Comparison of ENCODE assay signal across 8 mouse cellular contexts in genomic region chr11:106215450-106215859, GRCm38 (mm10). TPM values are rescaled to one million over a fixed set of nuclear protein-coding genes. Genes with fewer than 3 reads are reported as not detected.
DNase-seq lines count a peak whose midpoint lies in the region; ATAC-seq and TF ChIP-seq lines count a peak whose summit lies in the region.

No protein-coding gene starts in this region.

- H3K79me3 ChIP-seq in C2C12 (ENCODE audit: low read depth) = peaks cover 72% of the 10 kb centered on the region

- DNase-seq in cerebellum, adult 9-10 months = peak; percentile 45
- no peak for DNase-seq in forebrain, embryonic 14.5 days (ENCODE audit: low spot score)
- no peak for DNase-seq in retina, postnatal 1 day
- no peak for DNase-seq in left cerebral cortex, adult 8-10 months (ENCODE audit: low spot score in 2 of 2)
- DNase-seq in kidney, adult 9 months = no peak

- peak overlapping the region; percentile 72 for H3ac ChIP-seq in C2C12 (ENCODE audit: control insufficient read depth, insufficient read length, low read depth)

- WGBS in forebrain, embryonic 14.5 days = 31% methylated on average over 7 of the region's 7 CpGs
- 12% methylated on average over 7 of the region's 7 CpGs for WGBS in liver, embryonic 15.5 days (ENCODE audit: insufficient replicate concordance)

- H3K27ac ChIP-seq in forebrain, embryonic 14.5 days (ENCODE audit: low read depth, low read length) = peak overlapping the region; percentile 95; the same call in 1 of the 2 replicates
- H3K27ac ChIP-seq in liver, embryonic 15.5 days (replicated peaks) = peak overlapping the region; percentile 100

- H3K4me1 ChIP-seq in forebrain, embryonic 14.5 days (ENCODE audit: control insufficient read depth, insufficient read depth, low read length) = peaks cover 22% of the 10 kb centered on the region
- H3K4me1 ChIP-seq in liver, embryonic 15.5 days (replicated peaks) = peaks cover 32% of the 10 kb centered on the region

- H3K9me3 ChIP-seq in forebrain, embryonic 14.5 days (replicated peaks; ENCODE audit: control insufficient read depth, low read length) = no peaks in the 10 kb centered on the region
- H3K9me3 ChIP-seq in liver, embryonic 15.5 days (replicated peaks) = no peaks in the 10 kb centered on the region

- H3K27me3 ChIP-seq in C2C12 (ENCODE audit: control insufficient read depth, insufficient read depth, insufficient read length) = no peaks in the 10 kb centered on the region
- no peaks in the 10 kb centered on the region for H3K27me3 ChIP-seq in forebrain, embryonic 14.5 days (replicated peaks; ENCODE audit: control insufficient read depth, insufficient read depth, low read length)
- H3K27me3 ChIP-seq in liver, embryonic 15.5 days = no peaks in the 10 kb centered on the region

- peak overlapping the region; percentile 83 for H3K4me2 ChIP-seq in forebrain, embryonic 14.5 days (ENCODE audit: low read length)
- peak overlapping the region; percentile 81 for H3K4me2 ChIP-seq in liver, embryonic 15.5 days

- H3K79me2 ChIP-seq in C2C12 (ENCODE audit: control insufficient read depth, insufficient read depth) = peaks cover 91% of the 10 kb centered on the region

- TF ChIP-seq CTCF in C2C12 (IDR thresholded peaks at IDR 0.05; ENCODE audit: control insufficient read depth, insufficient read depth, insufficient read length) = no peak

- peak overlapping the region; percentile 99 for H3K4me3 ChIP-seq in C2C12 (ENCODE audit: insufficient read depth, poor library complexity, severe bottlenecking)
- peak overlapping the region; percentile 99 for H3K4me3 ChIP-seq in forebrain, embryonic 14.5 days (ENCODE audit: low read depth, low read length)
- H3K4me3 ChIP-seq in liver, embryonic 15.5 days (replicated peaks) = peak overlapping the region; percentile 99

- peak overlapping the region; percentile 80 for H3K9ac ChIP-seq in forebrain, embryonic 14.5 days (ENCODE audit: low read length)
- H3K9ac ChIP-seq in liver, embryonic 15.5 days = peak overlapping the region; percentile 99

- H3K36me3 ChIP-seq in C2C12 (ENCODE audit: control insufficient read depth, insufficient read depth) = peaks cover 39% of the 10 kb centered on the region
- H3K36me3 ChIP-seq in forebrain, embryonic 14.5 days (ENCODE audit: control insufficient read depth, insufficient read depth, low read length) = peaks cover 28% of the 10 kb centered on the region
- peaks cover 29% of the 10 kb centered on the region for H3K36me3 ChIP-seq in liver, embryonic 15.5 days (replicated peaks)

- no peak for ATAC-seq in cerebellum, adult (ENCODE audit: insufficient number of reproducible peaks, low FRiP score, low TSS enrichment)
- no peak for ATAC-seq in forebrain, embryonic 14.5 days
- ATAC-seq in liver, embryonic 15.5 days (ENCODE audit: insufficient read depth) = no peak

TF ChIP-seq in C2C12, 6 proteins besides CTCF, POLR2A, EP300 and RAD21:
- no peak for TF ChIP-seq CEBPB (IDR thresholded peaks at IDR 0.05; ENCODE audit: low read depth)
TF ChIP-seq in C2C12: peak in this region for 0.

RNA-seq across cellular contexts. Expression of gene Ccdc47, which starts 0.7 kb away (rescaled TPM):
- 16.6 TPM for polyA plus RNA-seq in C2C12 (2012; fragmentation: generic; extraction: Trizol)
- polyA plus RNA-seq in forebrain, embryonic 14.5 days (2014; fragmentation: Nextera tagmentation; extraction: Ambion mirVana) = 71.0 and 80.1 TPM in 2 replicates
- 36.4 and 37.3 TPM in 2 replicates for polyA plus RNA-seq in liver, embryonic 15.5 days (2015; fragmentation: Nextera tagmentation; extraction: Ambion mirVana)
- total RNA-seq in left cerebral cortex, adult 8-10 months (2022) = 10 to 100 TPM; 83.3 to 93.9 (median 86.2) TPM

RNA-seq across cellular contexts. Expression of gene Ddx42, which starts 1.3 kb away (rescaled TPM):
- 19.5 TPM for polyA plus RNA-seq in C2C12 (2012; fragmentation: generic; extraction: Trizol)
- 65.6 and 75.2 TPM in 2 replicates for polyA plus RNA-seq in forebrain, embryonic 14.5 days (2014; fragmentation: Nextera tagmentation; extraction: Ambion mirVana)
- 21.3 and 22.4 TPM in 2 replicates for polyA plus RNA-seq in liver, embryonic 15.5 days (2015; fragmentation: Nextera tagmentation; extraction: Ambion mirVana)
- total RNA-seq in left cerebral cortex, adult 8-10 months (2022) = 10 to 100 TPM; 64.8 to 69.6 (median 68.7) TPM

RNA-seq across cellular contexts. Expression of gene Strada, which starts 13.5 kb away (rescaled TPM):
- polyA plus RNA-seq in C2C12 (2012; fragmentation: generic; extraction: Trizol) = 21.3 TPM
- polyA plus RNA-seq in forebrain, embryonic 14.5 days (2014; fragmentation: Nextera tagmentation; extraction: Ambion mirVana) = 31.1 and 34.1 TPM in 2 replicates
- polyA plus RNA-seq in liver, embryonic 15.5 days (2015; fragmentation: Nextera tagmentation; extraction: Ambion mirVana) = 7.8 and 7.9 TPM in 2 replicates
- total RNA-seq in left cerebral cortex, adult 8-10 months (2022) = 10 to 100 TPM; 29.0 to 34.0 (median 30.3) TPM

RNA-seq across cellular contexts. Expression of gene Ftsj3, which starts 40.4 kb away (rescaled TPM):
- 48.7 TPM for polyA plus RNA-seq in C2C12 (2012; fragmentation: generic; extraction: Trizol)
- 34.6 and 35.8 TPM in 2 replicates for polyA plus RNA-seq in forebrain, embryonic 14.5 days (2014; fragmentation: Nextera tagmentation; extraction: Ambion mirVana)
- polyA plus RNA-seq in liver, embryonic 15.5 days (2015; fragmentation: Nextera tagmentation; extraction: Ambion mirVana) = 30.2 and 30.4 TPM in 2 replicates
- 10 to 100 TPM; 24.2 to 34.4 (median 29.6) TPM for total RNA-seq in left cerebral cortex, adult 8-10 months (2022)

RNA-seq across cellular contexts. Expression of gene Psmc5, which starts 40.5 kb away (rescaled TPM):
- polyA plus RNA-seq in C2C12 (2012; fragmentation: generic; extraction: Trizol) = 289 TPM
- polyA plus RNA-seq in forebrain, embryonic 14.5 days (2014; fragmentation: Nextera tagmentation; extraction: Ambion mirVana) = 279 and 286 TPM in 2 replicates
- polyA plus RNA-seq in liver, embryonic 15.5 days (2015; fragmentation: Nextera tagmentation; extraction: Ambion mirVana) = 128 and 131 TPM in 2 replicates
- total RNA-seq in left cerebral cortex, adult 8-10 months (2022) = 100 to 1,000 TPM; 185 to 217 (median 197) TPM
